Mouse (Mus musculus) forebrain, postnatal 0 days (tissue): ENCODE results near the gene Mettl6. TPM values are rescaled to one million over a fixed set of nuclear protein-coding genes. Genes with fewer than 3 reads are reported as not detected.

Experiments used
- ATAC-seq: fragments of 200-750 bp; cut with Nextera tagmentation; 2 replicates; pipeline ENCODE4 v1.8.0; 2017; ENCODE audit warnings: mild to moderate bottlenecking, moderate library complexity
- DNase-seq: peaks from one replicate; pipeline ENCODE4 v3.0.0-alpha.2; 2015
- H3K27ac ChIP-seq: fragments of 300-500 bp; sonication (generic); 2 replicates; pipeline ENCODE4 v1.5.1; 2014; ENCODE audit warnings: low read depth, mild to moderate bottlenecking, antibody characterized with exemption, low read length, moderate library complexity, mixed read lengths
- H3K27me3 ChIP-seq: fragments of 300-500 bp; sonication (generic); 2 replicates; pipeline ENCODE4 v1.6.1; 2014; ENCODE audit warnings: mild to moderate bottlenecking, low read length, mixed read lengths; ENCODE audit not compliant: insufficient read depth
- H3K36me3 ChIP-seq: fragments of 300-500 bp; sonication (generic); 2 replicates; pipeline ENCODE4 v1.6.1; 2014; ENCODE audit warnings: mild to moderate bottlenecking, moderate library complexity; ENCODE audit not compliant: insufficient read depth
- H3K4me1 ChIP-seq: fragments of 300-500 bp; sonication (generic); 2 replicates; pipeline ENCODE4 v1.6.1; 2014; ENCODE audit warnings: antibody characterized with exemption; ENCODE audit not compliant: insufficient read depth
- H3K4me2 ChIP-seq: fragments of 300-500 bp; sonication (generic); 2 replicates; pipeline ENCODE4 v1.6.1; 2014; ENCODE audit warnings: low read depth, mild to moderate bottlenecking, moderate library complexity
- H3K4me3 ChIP-seq: fragments of 300-500 bp; sonication (generic); 2 replicates; pipeline ENCODE4 v1.5.1; 2014; ENCODE audit warnings: low read depth, low read length, mixed read lengths
- H3K9ac ChIP-seq: fragments of 300-500 bp; sonication (generic); 2 replicates; pipeline ENCODE4 v1.6.1; 2014; ENCODE audit warnings: mild to moderate bottlenecking
- H3K9me3 ChIP-seq: fragments of 300-500 bp; sonication (generic); 2 replicates; pipeline ENCODE4 v1.6.1; 2016; ENCODE audit warnings: low read length
- CTCF ChIP-seq: sonication (generic); IDR thresholded peaks from 2 replicates; pipeline ENCODE4 v1.5.1; 2016; ENCODE audit warnings: antibody characterized with exemption, control low read depth, low read depth
- WGBS: fragments of 180-500 bp; shearing (Covaris S2); extraction: QIAGEN DNeasy Blood & Tissue Kit; methylation state at CpG from one replicate; pipeline ENCODE4 v1.1.7; 2014; 5-methylcytosine and 5-hydroxymethylcytosine counted together
- polyA plus RNA-seq: library from polyadenylated mRNA; unstranded; fragments of >200 nt; fragmentation: Nextera tagmentation; extraction: Ambion mirVana; gene quantifications from 2 replicates; pipeline ENCODE4 v1.2.1, GENCODE M21; 2015
- total RNA-seq: library from RNA; depleted of rRNA; stranded (reverse); fragments of >200 nt; gene quantifications from 2 replicates; pipeline ENCODE4 v1.2.3, GENCODE M21; 2014

Gene Mettl6
- total and polyA plus RNA-seq, 2 experiments from 2014 or later = 40.0 to 43.4 TPM

- Histone ChIP-seq H3K4me2 (no peak overlapping the region), H3K9me3 (no peaks in the 10 kb centered on the region), H3K4me3 (no peak overlapping the region), H3K4me1 (0 out of 2 replicates have a peak, but pooled peaks cover 2% of the 10 kb centered on the region), H3K27ac (no peak overlapping the region), H3K9ac (no peak overlapping the region), H3K36me3 (no peaks in the 10 kb centered on the region), H3K27me3 (no peaks in the 10 kb centered on the region)
- 85% methylated on average over 11 of the region's 11 CpGs for WGBS
- no peak for ATAC-seq
- DNase-seq = no peak
- TF ChIP-seq CTCF = no peak
These were observed 55.6 kb downstream of the Mettl6 start for GRCm38 (mm10) chr14:31439279-31439678.

- TF ChIP-seq CTCF = no peak
- H3K27ac ChIP-seq = no peak overlapping the region
- H3K4me1 ChIP-seq = peaks cover 12% of the 10 kb centered on the region; the same call in 1 of the 2 replicates
- no peak overlapping the region for H3K4me2 ChIP-seq
- no peaks in the 10 kb centered on the region for H3K9me3 ChIP-seq
- ATAC-seq = no peak
- 60% methylated on average over 8 of the region's 8 CpGs for whole genome bisulfite sequencing
- H3K36me3 ChIP-seq = peaks cover 5% of the 10 kb centered on the region; the same call in 1 of the 2 replicates
- H3K4me3 ChIP-seq = no peak overlapping the region
- no peak overlapping the region for H3K9ac ChIP-seq
- no peaks in the 10 kb centered on the region for H3K27me3 ChIP-seq
- no peak for DNase-seq
These were observed 56.9 kb downstream of the Mettl6 start for GRCm38 (mm10) chr14:31437826-31438529.

GRCm38 (mm10) chr14:31435930-31436693 lies 58.7 kb downstream of the Mettl6 start, which contains the start of gene Sh3bp5:
Sh3bp5 (minus strand) TSS chr14:31436078.
- Histone ChIP-seq H3K4me1 (peaks cover 14% of the 10 kb centered on the region; the same call in 1 of the 2 replicates), H3K9me3 (no peaks in the 10 kb centered on the region), H3K9ac (peak within 1 kb of the TSS; percentile 97), H3K4me3 (peak within 1 kb of the TSS; percentile 78), H3K4me2 (peak within 1 kb of the TSS; percentile 66), H3K36me3 (peaks cover 9% of the 10 kb centered on the region; the same call in 1 of the 2 replicates), H3K27me3 (no peaks in the 10 kb centered on the region), H3K27ac (peak within 1 kb of the TSS; percentile 94)
- TF ChIP-seq CTCF = peak; percentile 98
- WGBS = 9% methylated on average over 48 of the region's 49 CpGs
- ATAC-seq (peak; percentile 95), DNase-seq (peak; percentile 93)

- peak; percentile 78 for DNase-seq
- peak; percentile 21; the same call in 1 of the 2 replicates for TF ChIP-seq CTCF
- H3K4me3 ChIP-seq = peak overlapping the region; percentile 78
- H3K27me3 ChIP-seq = no peaks in the 10 kb centered on the region
- H3K36me3 ChIP-seq = peaks cover 9% of the 10 kb centered on the region
- peak overlapping the region; percentile 94 for H3K27ac ChIP-seq
- H3K4me1 ChIP-seq = peaks cover 14% of the 10 kb centered on the region; the same call in 1 of the 2 replicates
- no peaks in the 10 kb centered on the region for H3K9me3 ChIP-seq
- WGBS = 2% methylated on average over 53 of the region's 53 CpGs
- ATAC-seq = peak; percentile 62
- H3K9ac ChIP-seq = peak overlapping the region; percentile 97
- H3K4me2 ChIP-seq = peak overlapping the region; percentile 66
These were observed 59.6 kb downstream of the Mettl6 start for GRCm38 (mm10) chr14:31435018-31435915.

- Histone ChIP-seq H3K9me3 (no peaks in the 10 kb centered on the region), H3K4me3 (peak overlapping the region; percentile 78), H3K9ac (peak overlapping the region; percentile 97; the same call in 1 of the 2 replicates), H3K36me3 (peaks cover 13% of the 10 kb centered on the region), H3K27ac (no peak overlapping the region; the same call in 1 of the 2 replicates), H3K4me2 (peak overlapping the region; percentile 66), H3K27me3 (no peaks in the 10 kb centered on the region), H3K4me1 (peaks cover 14% of the 10 kb centered on the region; the same call in 1 of the 2 replicates)
- ATAC-seq = no peak
- TF ChIP-seq CTCF = no peak
- peak; percentile 18 for DNase-seq
- 47% methylated on average over 5 of the region's 5 CpGs for WGBS
These were observed 60.4 kb downstream of the Mettl6 start for GRCm38 (mm10) chr14:31434426-31434825.

- Histone ChIP-seq H3K9ac (no peak overlapping the region), H3K27ac (no peak overlapping the region), H3K27me3 (no peaks in the 10 kb centered on the region), H3K36me3 (peaks cover 14% of the 10 kb centered on the region), H3K4me3 (peak overlapping the region; percentile 78), H3K4me1 (peaks cover 14% of the 10 kb centered on the region; the same call in 1 of the 2 replicates), H3K4me2 (peak overlapping the region; percentile 66), H3K9me3 (no peaks in the 10 kb centered on the region)
- 51% methylated on average over 7 of the region's 7 CpGs for WGBS
- ATAC-seq = no peak
- no peak for DNase-seq
- TF ChIP-seq CTCF = no peak
These were observed 60.9 kb downstream of the Mettl6 start for GRCm38 (mm10) chr14:31433851-31434360.
